Mouse (Mus musculus): ENCODE measurements around the gene Ifngr1. TPM values are rescaled to one million over a fixed set of nuclear protein-coding genes. Genes with fewer than 3 reads are reported as not detected.

The Ifngr1 gene
- polyA plus RNA-seq, 1 experiment from 2014 or later, result 69.7 TPM

DNA sequence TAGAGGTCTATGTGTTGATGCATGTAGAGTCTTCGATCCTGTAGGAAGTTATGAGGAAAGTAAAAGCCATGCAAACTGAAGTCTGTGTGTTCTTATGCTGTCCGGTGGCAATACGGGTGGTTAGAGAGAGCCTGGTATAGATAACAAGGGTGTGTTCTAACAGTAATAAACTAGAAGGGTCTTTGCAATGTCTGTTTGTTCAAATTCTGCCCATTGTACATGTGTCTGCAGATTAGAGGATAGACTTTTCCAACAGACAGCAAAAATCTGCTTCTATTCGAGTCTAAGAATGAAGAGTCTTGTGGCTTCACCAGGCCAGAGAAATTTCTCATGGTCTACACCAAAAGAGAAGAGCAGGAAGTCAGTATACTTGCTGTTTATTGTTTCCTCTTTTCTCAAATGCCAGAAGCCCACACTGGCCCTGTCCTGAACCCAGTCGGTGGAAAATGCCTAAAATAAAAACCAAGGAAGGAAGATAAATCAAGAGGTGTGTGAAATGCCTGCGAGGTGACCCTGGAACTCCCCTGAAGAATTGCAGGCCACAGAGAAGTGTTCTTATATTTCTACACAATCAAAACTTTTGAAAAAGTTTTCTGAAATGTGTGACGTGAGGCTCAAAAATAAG lies 8.8 kb upstream of the Ifngr1 start:
- Histone ChIP-seq H3K4me3 (ENCODE audit: low read length) (no peak overlapping the region), H3K36me3 (ENCODE audit: control insufficient read depth, insufficient read depth) (no peaks in the 10 kb centered on the region), H3K4me2 (ENCODE audit: low read depth, low read length) (no peak overlapping the region), H3K27ac (ENCODE audit: low read length) (0 out of 2 replicates have a peak overlapping the region, but pooled peaks have one; percentile 32), H3K4me1 (ENCODE audit: control insufficient read depth, insufficient read depth, low read length) (no peaks in the 10 kb centered on the region; the same call in 1 of the 2 replicates), H3K9ac (ENCODE audit: low read length) (no peak overlapping the region), H3K9me3 (replicated peaks; ENCODE audit: control insufficient read depth, low read length) (no peaks in the 10 kb centered on the region), H3K27me3 (ENCODE audit: control insufficient read depth, insufficient read depth, low read length) (no peaks in the 10 kb centered on the region)
- WGBS, result 54% methylated on average over 7 of the region's 7 CpGs
- no peak for ATAC-seq (replicated peaks; ENCODE audit: extremely low read depth, insufficient read depth, low FRiP score)

DNA sequence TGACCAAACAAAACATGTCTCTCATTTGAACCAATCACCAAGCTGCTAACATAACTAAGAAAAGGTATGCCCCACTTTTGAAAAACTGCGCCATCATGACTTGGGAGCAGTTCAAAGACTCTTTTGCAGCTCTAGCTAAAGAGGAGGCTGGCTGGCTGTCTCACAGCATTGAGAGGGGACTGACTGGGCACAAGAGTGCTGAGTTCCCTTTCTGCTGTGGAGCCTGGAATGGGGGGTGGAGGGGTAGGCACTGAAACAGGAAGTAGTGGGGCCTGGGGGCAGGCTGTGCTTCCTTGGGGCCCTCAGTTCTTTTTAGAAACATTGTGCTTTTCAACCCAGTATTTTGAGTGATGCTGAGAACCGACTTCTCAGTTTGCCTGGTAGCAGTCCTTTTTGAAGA lies 7.7 kb upstream of the Ifngr1 start:
- WGBS, result 77% methylated on average over 2 of the region's 2 CpGs
- no peaks in the 10 kb centered on the region for H3K9me3 ChIP-seq (replicated peaks; ENCODE audit: control insufficient read depth, low read length)
- no peaks in the 10 kb centered on the region; the same call in 1 of the 2 replicates for H3K4me1 ChIP-seq (ENCODE audit: control insufficient read depth, insufficient read depth, low read length)
- peak overlapping the region; percentile 72 for H3K27ac ChIP-seq (ENCODE audit: low read length)
- no peak overlapping the region for H3K9ac ChIP-seq (ENCODE audit: low read length)
- no peaks in the 10 kb centered on the region for H3K36me3 ChIP-seq (ENCODE audit: control insufficient read depth, insufficient read depth)
- no peak overlapping the region for H3K4me3 ChIP-seq (ENCODE audit: low read length)
- no peak for ATAC-seq (replicated peaks; ENCODE audit: extremely low read depth, insufficient read depth, low FRiP score)
- H3K4me2 ChIP-seq (ENCODE audit: low read depth, low read length), result no peak overlapping the region
- H3K27me3 ChIP-seq (ENCODE audit: control insufficient read depth, insufficient read depth, low read length), result no peaks in the 10 kb centered on the region

DNA sequence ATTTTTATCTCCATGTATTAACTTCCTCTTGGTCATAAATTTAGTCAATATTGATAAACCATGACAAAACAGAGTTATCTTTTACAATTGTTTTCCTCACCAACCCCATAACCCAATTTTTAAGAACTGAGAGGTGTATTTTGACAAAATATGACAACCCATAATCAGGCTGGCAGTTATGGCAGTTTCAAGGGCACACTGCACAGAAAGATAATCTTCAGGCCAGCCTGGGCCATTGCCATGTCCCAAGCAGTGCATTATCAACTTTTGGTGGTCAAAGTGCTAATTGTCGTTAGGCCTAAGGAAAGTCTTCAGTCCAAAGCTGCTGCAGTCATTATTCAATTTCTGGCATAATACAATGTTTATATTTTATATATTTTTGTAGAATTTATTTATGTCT lies 6.9 kb upstream of the Ifngr1 start:
- no peak overlapping the region for H3K9ac ChIP-seq (ENCODE audit: low read length)
- H3K36me3 ChIP-seq (ENCODE audit: control insufficient read depth, insufficient read depth), result no peaks in the 10 kb centered on the region
- H3K27ac ChIP-seq (ENCODE audit: low read length), result no peak overlapping the region
- no peaks in the 10 kb centered on the region for H3K27me3 ChIP-seq (ENCODE audit: control insufficient read depth, insufficient read depth, low read length)
- ATAC-seq (replicated peaks; ENCODE audit: extremely low read depth, insufficient read depth, low FRiP score), result no peak
- no peaks in the 10 kb centered on the region; the same call in 1 of the 2 replicates for H3K4me1 ChIP-seq (ENCODE audit: control insufficient read depth, insufficient read depth, low read length)
- H3K9me3 ChIP-seq (replicated peaks; ENCODE audit: control insufficient read depth, low read length), result no peaks in the 10 kb centered on the region
- no peak overlapping the region for H3K4me3 ChIP-seq (ENCODE audit: low read length)
- 61% methylated on average over 1 of the region's 1 CpGs for WGBS
- no peak overlapping the region for H3K4me2 ChIP-seq (ENCODE audit: low read depth, low read length)

DNA sequence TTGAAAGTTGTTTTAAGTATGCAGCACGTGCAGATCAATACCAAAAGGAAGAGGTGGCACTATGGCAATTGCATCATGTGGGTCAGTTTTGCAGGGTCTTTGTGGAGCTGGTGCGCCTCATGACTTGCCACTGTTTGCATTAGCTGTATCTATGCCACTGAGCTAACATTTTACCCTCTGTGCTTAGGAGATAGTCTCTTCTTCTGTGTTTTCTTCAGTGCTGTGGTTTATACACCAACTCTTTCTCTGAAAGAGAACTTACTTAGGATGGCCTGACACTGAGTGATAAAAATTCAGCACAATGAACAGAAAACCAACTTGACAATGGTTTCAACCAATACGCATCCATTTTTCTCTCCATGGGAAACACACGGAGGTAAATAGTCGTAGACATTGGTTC lies 5.9 kb upstream of the Ifngr1 start:
- H3K4me3 ChIP-seq (ENCODE audit: low read length), result no peak overlapping the region
- H3K4me2 ChIP-seq (ENCODE audit: low read depth, low read length), result no peak overlapping the region
- H3K27ac ChIP-seq (ENCODE audit: low read length), result no peak overlapping the region
- H3K36me3 ChIP-seq (ENCODE audit: control insufficient read depth, insufficient read depth), result no peaks in the 10 kb centered on the region
- H3K9me3 ChIP-seq (replicated peaks; ENCODE audit: control insufficient read depth, low read length), result no peaks in the 10 kb centered on the region
- 86% methylated on average over 5 of the region's 5 CpGs for WGBS
- ATAC-seq (replicated peaks; ENCODE audit: extremely low read depth, insufficient read depth, low FRiP score), result no peak
- no peak overlapping the region for H3K9ac ChIP-seq (ENCODE audit: low read length)
- no peaks in the 10 kb centered on the region for H3K27me3 ChIP-seq (ENCODE audit: control insufficient read depth, insufficient read depth, low read length)
- H3K4me1 ChIP-seq (ENCODE audit: control insufficient read depth, insufficient read depth, low read length), result peaks cover under 1% of the 10 kb centered on the region

DNA sequence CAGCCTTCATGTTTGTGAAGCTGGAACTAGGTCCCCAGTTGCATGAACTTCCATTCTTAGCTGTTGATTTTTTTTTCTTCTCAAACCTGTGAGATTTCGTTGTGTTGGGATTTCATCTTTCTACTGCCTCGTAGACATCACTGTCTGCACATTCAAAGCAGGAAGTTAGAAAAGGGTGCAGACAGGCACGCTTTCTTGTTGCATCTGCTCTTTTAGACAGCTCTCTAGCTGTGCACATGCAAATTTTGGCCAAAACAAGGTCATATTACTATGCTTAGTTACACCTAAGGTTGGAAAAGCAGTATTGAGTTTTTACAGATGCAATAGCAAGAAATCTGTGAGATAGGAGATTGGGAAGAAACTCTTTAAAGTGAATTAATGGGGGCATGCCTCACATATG lies 4.5 kb upstream of the Ifngr1 start:
- Histone ChIP-seq H3K9me3 (replicated peaks; ENCODE audit: control insufficient read depth, low read length) (no peaks in the 10 kb centered on the region), H3K36me3 (ENCODE audit: control insufficient read depth, insufficient read depth) (no peaks in the 10 kb centered on the region), H3K4me2 (ENCODE audit: low read depth, low read length) (no peak overlapping the region), H3K27me3 (ENCODE audit: control insufficient read depth, insufficient read depth, low read length) (no peaks in the 10 kb centered on the region), H3K4me1 (ENCODE audit: control insufficient read depth, insufficient read depth, low read length) (peaks cover 5% of the 10 kb centered on the region), H3K4me3 (ENCODE audit: low read length) (no peak overlapping the region), H3K9ac (ENCODE audit: low read length) (no peak overlapping the region), H3K27ac (ENCODE audit: low read length) (no peak overlapping the region)
- WGBS, result 71% methylated on average over 3 of the region's 3 CpGs
- no peak for ATAC-seq (replicated peaks; ENCODE audit: extremely low read depth, insufficient read depth, low FRiP score)

DNA sequence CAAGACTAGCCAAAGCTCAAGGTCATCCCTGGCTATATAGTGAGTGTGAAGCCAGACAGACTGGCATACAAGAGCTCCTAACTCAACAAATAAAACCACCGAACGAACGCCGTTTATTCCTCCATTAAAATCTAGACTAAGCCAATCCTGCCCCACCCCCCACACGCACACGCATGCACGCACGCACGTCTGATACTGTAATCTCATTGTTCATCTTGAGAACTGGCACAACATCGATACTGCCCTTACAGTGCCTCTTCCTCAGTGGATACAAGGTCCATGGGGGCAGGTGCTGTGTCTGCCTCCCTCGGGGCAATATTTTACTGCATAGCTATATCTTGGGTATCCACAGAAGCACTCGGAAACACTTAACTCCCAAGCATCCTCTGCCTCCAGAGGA lies 2.1 kb upstream of the Ifngr1 start:
- no peak overlapping the region for H3K4me3 ChIP-seq (ENCODE audit: low read length)
- H3K9ac ChIP-seq (ENCODE audit: low read length), result no peak overlapping the region
- H3K27me3 ChIP-seq (ENCODE audit: control insufficient read depth, insufficient read depth, low read length), result no peaks in the 10 kb centered on the region
- no peak for ATAC-seq (replicated peaks; ENCODE audit: extremely low read depth, insufficient read depth, low FRiP score)
- no peaks in the 10 kb centered on the region for H3K36me3 ChIP-seq (ENCODE audit: control insufficient read depth, insufficient read depth)
- no peak overlapping the region for H3K4me2 ChIP-seq (ENCODE audit: low read depth, low read length)
- H3K9me3 ChIP-seq (replicated peaks; ENCODE audit: control insufficient read depth, low read length), result no peaks in the 10 kb centered on the region
- no peak overlapping the region for H3K27ac ChIP-seq (ENCODE audit: low read length)
- 80% methylated on average over 12 of the region's 12 CpGs for WGBS
- peaks cover 23% of the 10 kb centered on the region for H3K4me1 ChIP-seq (ENCODE audit: control insufficient read depth, insufficient read depth, low read length)

DNA sequence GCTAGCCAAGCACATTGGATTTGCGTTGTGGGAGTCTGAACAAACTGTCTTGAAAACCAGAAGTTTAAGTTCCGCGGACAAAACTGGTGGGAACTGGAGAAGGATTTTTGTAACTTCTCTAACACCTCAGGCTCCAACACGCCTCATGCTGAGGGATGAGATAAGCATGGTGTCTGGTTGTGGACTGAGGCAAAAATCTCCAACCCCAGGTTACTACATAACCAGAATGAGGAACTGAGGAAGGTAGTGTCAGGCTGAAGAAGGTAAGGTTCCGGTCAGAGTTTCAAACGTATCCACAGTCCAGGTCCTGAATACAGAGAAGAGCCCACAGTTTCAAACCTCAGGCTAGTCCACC lies 486 bp upstream of the Ifngr1 start:
- ATAC-seq (replicated peaks; ENCODE audit: extremely low read depth, insufficient read depth, low FRiP score), result no peak
- Histone ChIP-seq H3K27me3 (ENCODE audit: control insufficient read depth, insufficient read depth, low read length) (no peaks in the 10 kb centered on the region), H3K9ac (ENCODE audit: low read length) (peak overlapping the region; percentile 36), H3K9me3 (replicated peaks; ENCODE audit: control insufficient read depth, low read length) (no peaks in the 10 kb centered on the region), H3K4me2 (ENCODE audit: low read depth, low read length) (peak overlapping the region; percentile 72), H3K4me3 (ENCODE audit: low read length) (peak overlapping the region; percentile 75), H3K27ac (ENCODE audit: low read length) (peak overlapping the region; percentile 62), H3K36me3 (ENCODE audit: control insufficient read depth, insufficient read depth) (no peaks in the 10 kb centered on the region), H3K4me1 (ENCODE audit: control insufficient read depth, insufficient read depth, low read length) (peaks cover 23% of the 10 kb centered on the region)
- WGBS, result 26% methylated on average over 6 of the region's 6 CpGs

DNA sequence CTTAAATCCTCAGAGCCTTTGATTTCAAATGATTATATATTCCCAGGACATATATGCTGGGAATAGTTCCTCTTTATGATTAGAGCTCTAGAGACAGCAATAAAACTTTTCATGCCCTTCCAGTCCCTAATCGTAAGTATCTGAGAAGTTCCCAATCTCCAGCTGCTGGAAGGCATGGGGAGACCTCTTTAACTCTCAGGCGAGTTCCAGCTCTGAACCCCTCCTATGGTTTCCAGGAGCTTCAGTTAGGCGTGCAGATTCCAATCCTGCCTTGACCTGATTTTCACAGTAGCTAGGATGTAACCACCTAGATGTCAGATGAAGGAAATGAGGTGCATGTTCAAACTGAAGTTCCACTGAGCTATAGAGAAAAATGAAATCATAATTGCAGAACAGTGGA lies 807 bp downstream of the Ifngr1 start:
- 4% methylated on average over 3 of the region's 3 CpGs for WGBS
- no peak for ATAC-seq (replicated peaks; ENCODE audit: extremely low read depth, insufficient read depth, low FRiP score)
- Histone ChIP-seq H3K27me3 (ENCODE audit: control insufficient read depth, insufficient read depth, low read length) (no peaks in the 10 kb centered on the region), H3K27ac (ENCODE audit: low read length) (peak overlapping the region; percentile 91), H3K4me1 (ENCODE audit: control insufficient read depth, insufficient read depth, low read length) (peaks cover 23% of the 10 kb centered on the region), H3K4me3 (ENCODE audit: low read length) (peak overlapping the region; percentile 75), H3K4me2 (ENCODE audit: low read depth, low read length) (peak overlapping the region; percentile 72), H3K36me3 (ENCODE audit: control insufficient read depth, insufficient read depth) (no peaks in the 10 kb centered on the region), H3K9me3 (replicated peaks; ENCODE audit: control insufficient read depth, low read length) (no peaks in the 10 kb centered on the region), H3K9ac (ENCODE audit: low read length) (peak overlapping the region; percentile 88)

DNA sequence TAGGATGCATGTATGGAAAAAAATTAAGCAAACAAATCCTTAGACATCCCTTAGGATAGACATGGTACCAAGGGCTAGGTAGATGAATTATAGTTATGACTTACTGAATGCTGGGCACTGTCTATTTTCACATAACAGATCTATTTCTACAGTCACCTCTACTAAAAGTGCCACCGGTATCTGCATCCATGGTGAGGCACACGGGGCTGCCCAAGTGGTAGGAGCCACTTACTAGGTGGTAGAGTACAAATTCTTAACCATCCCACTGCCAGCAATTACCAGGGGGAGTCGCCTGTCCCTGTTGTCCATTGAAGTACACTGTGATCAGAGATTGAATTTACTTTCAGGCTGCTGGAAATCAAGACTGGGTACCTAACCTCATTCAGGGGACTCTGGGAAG lies 1.5 kb downstream of the Ifngr1 start:
- Histone ChIP-seq H3K4me3 (ENCODE audit: low read length) (peak overlapping the region; percentile 29), H3K9me3 (replicated peaks; ENCODE audit: control insufficient read depth, low read length) (no peaks in the 10 kb centered on the region), H3K27me3 (ENCODE audit: control insufficient read depth, insufficient read depth, low read length) (no peaks in the 10 kb centered on the region), H3K4me2 (ENCODE audit: low read depth, low read length) (peak overlapping the region; percentile 72), H3K36me3 (ENCODE audit: control insufficient read depth, insufficient read depth) (peaks cover 6% of the 10 kb centered on the region; the same call in 1 of the 2 replicates), H3K9ac (ENCODE audit: low read length) (peak overlapping the region; percentile 88), H3K27ac (ENCODE audit: low read length) (no peak overlapping the region), H3K4me1 (ENCODE audit: control insufficient read depth, insufficient read depth, low read length) (peaks cover 23% of the 10 kb centered on the region)
- 62% methylated on average over 3 of the region's 3 CpGs for WGBS
- ATAC-seq (replicated peaks; ENCODE audit: extremely low read depth, insufficient read depth, low FRiP score), result no peak
